Mouse (Mus musculus) B cell, adult 62 days (primary cell): ENCODE data around the gene Mrps36. TPM values are rescaled to one million over a fixed set of nuclear protein-coding genes. Genes with fewer than 3 reads are reported as not detected.

Experiments
- total RNA-seq: library from RNA; stranded (reverse); gene quantifications from 4 replicates; pipeline ENCODE4 v1.2.4, GENCODE M21; 2023

The Mrps36 gene
- 20.9 to 31.8 TPM (median 27.9 TPM) in 4 replicates for total RNA-seq

DNA sequence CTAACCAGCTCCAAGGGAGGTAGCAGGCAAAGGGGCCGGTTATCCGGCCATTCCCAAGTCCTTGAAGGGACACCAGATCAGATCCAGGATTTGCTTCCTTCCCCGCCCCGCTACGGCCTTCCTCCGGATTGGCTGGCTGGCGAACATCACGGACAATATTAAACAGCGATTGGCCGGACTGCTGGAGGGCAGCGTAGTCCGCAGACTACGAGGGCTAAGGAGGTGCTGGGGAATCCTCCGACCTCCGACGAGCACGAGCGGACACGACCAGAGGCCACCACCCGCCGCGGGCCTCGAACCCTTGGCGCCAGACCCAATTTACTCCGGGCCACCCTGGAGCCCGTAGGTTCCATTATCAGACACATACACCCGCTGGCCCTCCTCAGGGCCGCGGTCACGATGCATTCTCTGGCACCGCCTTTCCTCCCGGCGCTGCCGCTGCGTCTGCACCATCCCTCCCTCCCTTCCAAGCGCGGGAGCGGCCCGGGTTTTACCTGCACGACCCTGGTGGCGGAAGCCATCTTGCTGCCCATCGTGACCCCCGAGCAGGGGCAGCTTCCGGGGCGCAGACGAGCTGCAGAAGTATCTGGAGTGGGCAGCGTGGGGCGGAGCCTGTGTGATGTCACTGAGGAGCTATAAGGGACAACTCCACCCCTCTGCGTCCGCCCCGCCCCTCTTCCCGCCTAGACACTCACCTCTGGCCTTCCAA, at the start of gene Mrps36:
Gene Mrps36 (minus strand): TSS at position 624 of the 709 bp plus-strand sequence.

DNA sequence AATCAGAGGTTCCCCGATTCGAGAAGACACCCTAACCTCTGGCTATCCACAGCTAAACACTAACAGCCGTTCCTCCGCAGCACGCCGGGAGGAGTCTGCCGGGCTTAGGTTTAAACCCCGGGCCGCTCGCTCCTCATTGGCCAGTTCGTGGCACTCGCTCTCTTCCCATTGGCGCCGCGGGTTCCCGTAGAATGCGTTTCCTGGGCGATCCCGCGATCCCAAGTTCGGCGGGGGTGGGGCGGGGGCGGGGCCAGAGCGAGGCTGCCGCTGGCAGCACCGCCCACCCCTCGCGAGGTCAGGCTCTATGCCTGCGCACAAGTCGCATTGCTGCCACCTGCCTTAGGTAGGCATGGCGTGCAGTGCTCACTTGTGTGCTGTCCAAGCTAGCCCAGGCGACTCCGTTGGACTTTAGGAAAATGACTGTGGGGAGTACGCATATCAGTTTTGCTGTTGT, 42.0 kb upstream of the Mrps36 start, which contains the start of gene Ccnb1:
Gene Ccnb1 (minus strand): TSS at position 157 of the 454 bp plus-strand sequence.

DNA sequence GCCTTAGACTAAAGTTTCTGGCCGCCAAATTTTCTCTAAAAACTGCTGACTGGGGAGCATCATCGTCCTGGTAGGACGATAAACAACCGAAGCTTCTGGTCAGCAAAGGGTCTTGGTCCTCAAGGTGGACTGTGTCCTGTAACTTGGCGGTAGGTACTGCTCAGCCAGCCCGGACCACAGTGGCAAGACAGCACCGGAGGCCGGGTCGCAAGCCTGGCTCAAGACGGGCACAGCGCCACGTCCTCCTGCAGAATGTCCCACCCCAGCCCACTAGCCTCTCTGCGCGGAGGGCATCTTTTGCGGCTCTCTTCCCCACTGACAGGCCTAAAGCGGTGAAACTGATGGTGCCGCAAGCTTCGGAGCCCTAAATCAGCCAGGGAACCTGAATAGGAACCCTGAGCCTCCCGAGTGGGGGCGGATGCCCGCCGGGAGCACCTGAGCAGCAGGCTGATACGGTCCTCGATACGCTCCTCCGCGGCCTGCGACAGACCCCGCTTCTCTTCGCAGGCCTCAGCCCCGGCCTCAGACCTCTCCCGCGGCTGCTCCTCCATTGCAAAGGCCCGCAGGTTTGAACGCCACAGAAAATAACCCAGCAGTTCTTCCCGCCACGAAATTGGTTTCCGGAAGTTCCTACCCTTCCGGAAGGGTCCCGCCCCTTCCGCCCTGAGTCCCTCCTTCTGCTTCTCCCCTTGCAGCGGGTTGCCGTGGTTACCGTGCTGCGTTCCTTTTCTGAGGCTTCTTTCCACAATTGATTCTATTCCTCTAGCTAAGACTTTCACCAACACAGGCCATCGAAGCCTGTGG, 31.0 kb upstream of the Mrps36 start, which contains the start of gene Cenph:
Gene Cenph (minus strand): TSS at position 648 of the 804 bp plus-strand sequence.

DNA sequence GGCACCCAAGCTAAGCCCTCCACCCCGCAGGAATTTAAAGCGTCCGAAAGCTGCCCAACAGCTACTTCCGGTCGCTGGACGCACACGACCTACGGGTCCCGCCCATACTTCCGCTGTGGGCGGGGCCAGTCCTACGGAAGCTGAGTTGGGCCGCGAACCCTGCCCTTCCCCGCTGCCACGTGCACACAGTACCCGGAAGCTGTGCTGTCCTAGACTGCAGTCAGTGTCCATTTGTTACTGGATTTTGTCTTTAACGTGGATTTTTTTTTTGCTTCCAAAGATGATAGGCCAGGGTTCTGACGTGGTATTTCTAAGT, 13.6 kb downstream of the Mrps36 start, which contains the start of gene Cdk7:
Gene Cdk7 (minus strand): TSS at position 79 of the 316 bp plus-strand sequence.

Other genes with a start within 250 kb of the Mrps36 start
- gene Ocln, start 191.9 kb downstream of the Mrps36 start, total RNA-seq, result 0.24 TPM in 1 of 4 replicates, not detected in the others
- gene Marveld2, start 127.7 kb downstream of the Mrps36 start, total RNA-seq, result 9.2 to 15.0 TPM (median 10.3 TPM) in 4 replicates
- gene Ak6, start 93.7 kb downstream of the Mrps36 start, total RNA-seq, result 77.6 to 114 TPM (median 112 TPM) in 4 replicates
- gene Rad17, start 93.6 kb downstream of the Mrps36 start, total RNA-seq, result 30.3 to 33.0 TPM (median 31.0 TPM) in 4 replicates
- 17.9 to 39.0 TPM (median 26.3 TPM) in 4 replicates for gene Taf9, start 93.1 kb downstream of the Mrps36 start, total RNA-seq
- gene Ccdc125, start 74.9 kb downstream of the Mrps36 start, total RNA-seq, result 13.0 to 15.8 TPM (median 13.8 TPM) in 4 replicates
- 27.7 to 32.3 TPM (median 31.1 TPM) in 4 replicates for gene Cdk7, start 13.7 kb downstream of the Mrps36 start, total RNA-seq
- gene Cenph, start 31.2 kb upstream of the Mrps36 start, total RNA-seq, result 0.63 to 2.7 TPM (median 1.5 TPM) in 4 replicates
- 1.1 to 6.2 TPM (median 4.3 TPM) in 4 replicates for gene Ccnb1, start 41.9 kb upstream of the Mrps36 start, total RNA-seq
- gene Slc30a5, start 88.8 kb upstream of the Mrps36 start, total RNA-seq, result 99.1 to 102 TPM (median 100 TPM) in 4 replicates